Mouse (Mus musculus): Measurements from ENCODE around the gene Notch3. TPM values are rescaled to one million over a fixed set of nuclear protein-coding genes. Genes with fewer than 3 reads are reported as not detected.
"Not testable (repeated sequence)": the region's sequence is repeated elsewhere in the genome, so short reads cannot be mapped to it uniquely, and the experiment has no call there.

The Notch3 gene
- polyA plus RNA-seq, 1 experiment from 2014 or later, result 21.5 TPM

GRCm38 (mm10) chr17:32117287-32117871, 49.3 kb downstream of the Notch3 start:
- peaks cover 25% of the 10 kb centered on the region for H3K36me3 ChIP-seq
- 0 out of 2 replicates have a peak overlapping the region, but pooled peaks have one; percentile 53 for H3K27ac ChIP-seq
- H3K27me3 ChIP-seq, result peaks cover 25% of the 10 kb centered on the region
- peak overlapping the region; percentile 54; the same call in 1 of the 2 replicates for H3K4me2 ChIP-seq
- WGBS, result 36% methylated on average over 5 of the region's 5 CpGs
- no peaks in the 10 kb centered on the region for H3K9me3 ChIP-seq
- H3K4me3 ChIP-seq (replicated peaks), result no peak overlapping the region
- H3K9ac ChIP-seq (replicated peaks), result 0 out of 2 replicates have a peak overlapping the region, but pooled peaks have one; percentile 42
- ATAC-seq (ENCODE audit: insufficient number of reproducible peaks, insufficient read depth, low FRiP score, low TSS enrichment, low read depth), result no peak; the same call in 1 of the 2 replicates
- H3K4me1 ChIP-seq (replicated peaks), result peaks cover 39% of the 10 kb centered on the region

- H3K4me1 ChIP-seq (replicated peaks), result peaks cover 37% of the 10 kb centered on the region
- ATAC-seq (ENCODE audit: insufficient number of reproducible peaks, insufficient read depth, low FRiP score, low TSS enrichment, low read depth), result no peak
- WGBS, result 79% methylated on average over 6 of the region's 6 CpGs
- H3K27me3 ChIP-seq, result peaks cover 25% of the 10 kb centered on the region
- no peaks in the 10 kb centered on the region for H3K9me3 ChIP-seq
- H3K9ac ChIP-seq (replicated peaks), result no peak overlapping the region
- H3K36me3 ChIP-seq, result peaks cover 18% of the 10 kb centered on the region
- H3K4me2 ChIP-seq, result no peak overlapping the region
- H3K27ac ChIP-seq, result 0 out of 2 replicates have a peak overlapping the region, but pooled peaks have one; percentile 53
- H3K4me3 ChIP-seq (replicated peaks), result no peak overlapping the region
These were observed 49.9 kb downstream of the Notch3 start for GRCm38 (mm10) chr17:32116586-32117286.

GRCm38 (mm10) chr17:32114486-32114885, 52.2 kb downstream of the Notch3 start:
- H3K4me3 ChIP-seq (replicated peaks), result peak overlapping the region; percentile 49
- not testable (repeated sequence) for H3K36me3 ChIP-seq; H3K9ac ChIP-seq (replicated peaks); ATAC-seq (ENCODE audit: insufficient number of reproducible peaks, insufficient read depth, low FRiP score, low TSS enrichment, low read depth); H3K9me3 ChIP-seq; H3K27ac ChIP-seq
- 33% methylated on average over 5 of the region's 5 CpGs for WGBS
- H3K4me2 ChIP-seq, result peak overlapping the region; percentile 95
- H3K27me3 ChIP-seq, result peaks cover 25% of the 10 kb centered on the region
- peaks cover 42% of the 10 kb centered on the region for H3K4me1 ChIP-seq (replicated peaks)

- peaks cover 42% of the 10 kb centered on the region for H3K4me1 ChIP-seq (replicated peaks)
- 1% methylated on average over 56 of the region's 56 CpGs for WGBS
These were observed 52.9 kb downstream of the Notch3 start for GRCm38 (mm10) chr17:32113523-32114421.

GRCm38 (mm10) chr17:32113255-32113522, 53.5 kb downstream of the Notch3 start:
- Histone ChIP-seq H3K9ac (replicated peaks) (peak overlapping the region; percentile 53; the same call in 1 of the 2 replicates), H3K9me3 (no peaks in the 10 kb centered on the region), H3K4me3 (replicated peaks) (peak overlapping the region; percentile 49), H3K4me1 (replicated peaks) (peaks cover 37% of the 10 kb centered on the region), H3K4me2 (peak overlapping the region; percentile 95), H3K36me3 (no peaks in the 10 kb centered on the region), H3K27me3 (peaks cover 25% of the 10 kb centered on the region), H3K27ac (no peak overlapping the region)
- no peak for ATAC-seq (ENCODE audit: insufficient number of reproducible peaks, insufficient read depth, low FRiP score, low TSS enrichment, low read depth)
- WGBS, result 7% methylated on average over 8 of the region's 8 CpGs

More at GRCm38 (mm10) chr17:32113523-32114421, 52.9 kb downstream of the Notch3 start:
- H3K9ac ChIP-seq (replicated peaks), result peak overlapping the region; percentile 53; the same call in 1 of the 2 replicates
- H3K9me3 ChIP-seq, result no peaks in the 10 kb centered on the region
- peaks cover 25% of the 10 kb centered on the region for H3K27me3 ChIP-seq
- no peaks in the 10 kb centered on the region for H3K36me3 ChIP-seq
- H3K4me2 ChIP-seq, result peak overlapping the region; percentile 95
- H3K4me3 ChIP-seq (replicated peaks), result peak overlapping the region; percentile 49
- H3K27ac ChIP-seq, result no peak overlapping the region
- peak; percentile 29; the same call in 1 of the 2 replicates for ATAC-seq (ENCODE audit: insufficient number of reproducible peaks, insufficient read depth, low FRiP score, low TSS enrichment, low read depth)

- peaks cover 25% of the 10 kb centered on the region for H3K27me3 ChIP-seq
- WGBS, result 63% methylated on average over 8 of the region's 8 CpGs
- H3K9me3 ChIP-seq, result no peaks in the 10 kb centered on the region
- H3K4me1 ChIP-seq (replicated peaks), result peaks cover 33% of the 10 kb centered on the region
- no peaks in the 10 kb centered on the region for H3K36me3 ChIP-seq
- H3K4me2 ChIP-seq, result peak overlapping the region; percentile 95
- no peak overlapping the region for H3K4me3 ChIP-seq (replicated peaks)
- no peak for ATAC-seq (ENCODE audit: insufficient number of reproducible peaks, insufficient read depth, low FRiP score, low TSS enrichment, low read depth)
- H3K27ac ChIP-seq, result no peak overlapping the region
- no peak overlapping the region for H3K9ac ChIP-seq (replicated peaks)
These were observed 54.0 kb downstream of the Notch3 start for GRCm38 (mm10) chr17:32112434-32113254.

GRCm38 (mm10) chr17:32110980-32111780, 55.5 kb downstream of the Notch3 start:
- Histone ChIP-seq H3K4me3 (replicated peaks) (no peak overlapping the region), H3K27ac (no peak overlapping the region), H3K9ac (replicated peaks) (no peak overlapping the region), H3K27me3 (peaks cover 18% of the 10 kb centered on the region), H3K4me2 (no peak overlapping the region), H3K4me1 (replicated peaks) (peaks cover 26% of the 10 kb centered on the region), H3K36me3 (no peaks in the 10 kb centered on the region), H3K9me3 (no peaks in the 10 kb centered on the region)
- no peak for ATAC-seq (ENCODE audit: insufficient number of reproducible peaks, insufficient read depth, low FRiP score, low TSS enrichment, low read depth)
- WGBS, result 80% methylated on average over 10 of the region's 10 CpGs

GRCm38 (mm10) chr17:32110424-32110823, 56.2 kb downstream of the Notch3 start:
- Histone ChIP-seq H3K4me3 (replicated peaks) (no peak overlapping the region), H3K27me3 (peaks cover 23% of the 10 kb centered on the region), H3K4me1 (replicated peaks) (peaks cover 26% of the 10 kb centered on the region), H3K9me3 (no peaks in the 10 kb centered on the region), H3K9ac (replicated peaks) (no peak overlapping the region), H3K27ac (no peak overlapping the region), H3K36me3 (no peaks in the 10 kb centered on the region), H3K4me2 (no peak overlapping the region)
- ATAC-seq (ENCODE audit: insufficient number of reproducible peaks, insufficient read depth, low FRiP score, low TSS enrichment, low read depth), result no peak
- WGBS, result 67% methylated on average over 2 of the region's 2 CpGs

GRCm38 (mm10) chr17:32109201-32109940, 57.3 kb downstream of the Notch3 start:
- Histone ChIP-seq H3K36me3 (no peaks in the 10 kb centered on the region), H3K27ac (no peak overlapping the region), H3K27me3 (peaks cover 21% of the 10 kb centered on the region), H3K9me3 (no peaks in the 10 kb centered on the region), H3K4me2 (no peak overlapping the region), H3K4me1 (replicated peaks) (peaks cover 23% of the 10 kb centered on the region), H3K9ac (replicated peaks) (no peak overlapping the region), H3K4me3 (replicated peaks) (no peak overlapping the region)
- 67% methylated on average over 6 of the region's 6 CpGs for WGBS
- no peak for ATAC-seq (ENCODE audit: insufficient number of reproducible peaks, insufficient read depth, low FRiP score, low TSS enrichment, low read depth)
